Mouse (Mus musculus) C2C12 (cell line): ENCODE data around the gene Rassf1.

Experiments
- CEBPB ChIP-seq: IDR thresholded peaks from one replicate; pipeline ENCODE4 v1.6.1; 2011; ENCODE audit warnings: low read depth, mild to moderate bottlenecking, control low read depth, moderate library complexity
- CTCF ChIP-seq: IDR thresholded peaks from one replicate; pipeline ENCODE4 v1.5.1; 2011; ENCODE audit not compliant: control insufficient read depth, insufficient read depth, insufficient read length

DNA sequence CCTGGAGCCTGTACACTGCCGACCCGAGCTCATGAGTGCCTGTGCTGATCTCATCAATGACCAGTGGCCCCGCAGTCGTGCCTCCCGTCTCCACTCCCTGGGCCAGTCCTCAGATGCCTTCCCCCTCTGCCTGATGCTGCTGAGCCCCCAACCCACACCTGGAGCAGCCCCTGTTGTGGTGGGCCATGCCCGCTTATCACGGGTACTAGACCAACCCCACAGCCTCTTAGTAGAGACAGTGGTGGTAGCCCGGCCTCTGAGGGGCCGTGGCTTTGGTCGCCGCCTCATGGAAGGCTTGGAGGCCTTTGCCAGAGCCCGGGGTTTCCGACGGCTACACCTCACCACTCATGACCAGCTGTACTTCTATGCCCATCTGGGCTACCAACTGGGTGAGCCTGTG lies 31.8 kb downstream of the Rassf1 start:
- TF ChIP-seq CEBPB (no peak), CTCF (no peak)
